Mouse (Mus musculus): ENCODE measurements around the gene Tle1.

GRCm38 (mm10) chr4:72168267-72168666 is 32.5 kb downstream of the Tle1 start:
- TF ChIP-seq POLR2A (IDR thresholded peaks at IDR 0.05; ENCODE audit: low read depth, low read length) (no peak), CTCF (IDR thresholded peaks at IDR 0.05; ENCODE audit: borderline replicate concordance, insufficient read depth, low read length) (no peak)

Data from embryonic fibroblast, embryonic 13.5 days (primary cell).